Mouse (Mus musculus): Measurements from ENCODE around the gene Tnni3k. TPM values are rescaled to one million over a fixed set of nuclear protein-coding genes. Genes with fewer than 3 reads are reported as not detected.

The Tnni3k gene
- polyA plus RNA-seq, 1 experiment from 2014 or later, result not detected

GRCm38 (mm10) chr3:154793571-154793970 lies 261.6 kb downstream of the Tnni3k start:
- H3K4me3 ChIP-seq (ENCODE audit: low read depth, low read length), result no peak overlapping the region
- ATAC-seq (replicated peaks; ENCODE audit: low FRiP score, low TSS enrichment, low read depth) (no peak), DNase-seq (ENCODE audit: low spot score) (no peak)
- WGBS, result 91% methylated on average over 4 of the region's 4 CpGs
- no peaks in the 10 kb centered on the region for H3K4me1 ChIP-seq (replicated peaks; ENCODE audit: control insufficient read depth, insufficient read depth, low read length)
- no peaks in the 10 kb centered on the region for H3K36me3 ChIP-seq (ENCODE audit: control insufficient read depth, insufficient read depth, low read length)
- H3K9me3 ChIP-seq (ENCODE audit: control insufficient read depth, low read length), result no peaks in the 10 kb centered on the region
- no peaks in the 10 kb centered on the region for H3K27me3 ChIP-seq (replicated peaks; ENCODE audit: control insufficient read depth, insufficient read depth, low read length)
- H3K9ac ChIP-seq (ENCODE audit: low read length), result no peak overlapping the region
- H3K27ac ChIP-seq (ENCODE audit: low read depth), result no peak overlapping the region
- no peak overlapping the region for H3K4me2 ChIP-seq (ENCODE audit: low read length)

GRCm38 (mm10) chr3:154787611-154788010 lies 267.6 kb downstream of the Tnni3k start:
- no peak overlapping the region for H3K9ac ChIP-seq (ENCODE audit: low read length)
- H3K4me1 ChIP-seq (replicated peaks; ENCODE audit: control insufficient read depth, insufficient read depth, low read length), result no peaks in the 10 kb centered on the region
- WGBS, result 78% methylated on average over 3 of the region's 3 CpGs
- no peaks in the 10 kb centered on the region for H3K9me3 ChIP-seq (ENCODE audit: control insufficient read depth, low read length)
- no peak overlapping the region for H3K4me2 ChIP-seq (ENCODE audit: low read length)
- H3K36me3 ChIP-seq (ENCODE audit: control insufficient read depth, insufficient read depth, low read length), result no peaks in the 10 kb centered on the region
- H3K27ac ChIP-seq (ENCODE audit: low read depth), result no peak overlapping the region
- H3K27me3 ChIP-seq (replicated peaks; ENCODE audit: control insufficient read depth, insufficient read depth, low read length), result no peaks in the 10 kb centered on the region
- DNase-seq (ENCODE audit: low spot score), result peak; percentile 35
- H3K4me3 ChIP-seq (ENCODE audit: low read depth, low read length), result no peak overlapping the region
- ATAC-seq (replicated peaks; ENCODE audit: low FRiP score, low TSS enrichment, low read depth), result no peak

- Histone ChIP-seq H3K27ac (ENCODE audit: low read depth) (no peak overlapping the region), H3K4me3 (ENCODE audit: low read depth, low read length) (no peak overlapping the region), H3K9ac (ENCODE audit: low read length) (no peak overlapping the region), H3K4me1 (replicated peaks; ENCODE audit: control insufficient read depth, insufficient read depth, low read length) (no peaks in the 10 kb centered on the region), H3K4me2 (ENCODE audit: low read length) (no peak overlapping the region), H3K9me3 (ENCODE audit: control insufficient read depth, low read length) (no peaks in the 10 kb centered on the region), H3K36me3 (ENCODE audit: control insufficient read depth, insufficient read depth, low read length) (no peaks in the 10 kb centered on the region), H3K27me3 (replicated peaks; ENCODE audit: control insufficient read depth, insufficient read depth, low read length) (no peaks in the 10 kb centered on the region)
- no peak for DNase-seq (ENCODE audit: low spot score)
- ATAC-seq (replicated peaks; ENCODE audit: low FRiP score, low TSS enrichment, low read depth), result no peak
- 89% methylated on average over 9 of the region's 9 CpGs for WGBS
Observed at GRCm38 (mm10) chr3:154786354-154786753, 268.9 kb downstream of the Tnni3k start.

- H3K4me2 ChIP-seq (ENCODE audit: low read length), result no peak overlapping the region
- H3K9ac ChIP-seq (ENCODE audit: low read length), result no peak overlapping the region
- H3K9me3 ChIP-seq (ENCODE audit: control insufficient read depth, low read length), result no peaks in the 10 kb centered on the region
- no peak overlapping the region for H3K4me3 ChIP-seq (ENCODE audit: low read depth, low read length)
- DNase-seq (ENCODE audit: low spot score) (no peak), ATAC-seq (replicated peaks; ENCODE audit: low FRiP score, low TSS enrichment, low read depth) (no peak)
- WGBS, result 67% methylated on average over 6 of the region's 6 CpGs
- no peaks in the 10 kb centered on the region for H3K4me1 ChIP-seq (replicated peaks; ENCODE audit: control insufficient read depth, insufficient read depth, low read length)
- no peak overlapping the region for H3K27ac ChIP-seq (ENCODE audit: low read depth)
- no peaks in the 10 kb centered on the region for H3K27me3 ChIP-seq (replicated peaks; ENCODE audit: control insufficient read depth, insufficient read depth, low read length)
- H3K36me3 ChIP-seq (ENCODE audit: control insufficient read depth, insufficient read depth, low read length), result no peaks in the 10 kb centered on the region
Observed at GRCm38 (mm10) chr3:154778836-154779595, 276.2 kb downstream of the Tnni3k start.

GRCm38 (mm10) chr3:154771651-154772050 lies 283.6 kb downstream of the Tnni3k start:
- 90% methylated on average over 2 of the region's 2 CpGs for WGBS
- H3K9ac ChIP-seq (ENCODE audit: low read length), result no peak overlapping the region
- H3K27ac ChIP-seq (ENCODE audit: low read depth), result no peak overlapping the region
- H3K9me3 ChIP-seq (ENCODE audit: control insufficient read depth, low read length), result no peaks in the 10 kb centered on the region
- no peaks in the 10 kb centered on the region for H3K36me3 ChIP-seq (ENCODE audit: control insufficient read depth, insufficient read depth, low read length)
- H3K27me3 ChIP-seq (replicated peaks; ENCODE audit: control insufficient read depth, insufficient read depth, low read length), result no peaks in the 10 kb centered on the region
- ATAC-seq (replicated peaks; ENCODE audit: low FRiP score, low TSS enrichment, low read depth), result no peak
- no peak for DNase-seq (ENCODE audit: low spot score)
- no peaks in the 10 kb centered on the region for H3K4me1 ChIP-seq (replicated peaks; ENCODE audit: control insufficient read depth, insufficient read depth, low read length)
- no peak overlapping the region for H3K4me3 ChIP-seq (ENCODE audit: low read depth, low read length)
- H3K4me2 ChIP-seq (ENCODE audit: low read length), result no peak overlapping the region

DNA sequence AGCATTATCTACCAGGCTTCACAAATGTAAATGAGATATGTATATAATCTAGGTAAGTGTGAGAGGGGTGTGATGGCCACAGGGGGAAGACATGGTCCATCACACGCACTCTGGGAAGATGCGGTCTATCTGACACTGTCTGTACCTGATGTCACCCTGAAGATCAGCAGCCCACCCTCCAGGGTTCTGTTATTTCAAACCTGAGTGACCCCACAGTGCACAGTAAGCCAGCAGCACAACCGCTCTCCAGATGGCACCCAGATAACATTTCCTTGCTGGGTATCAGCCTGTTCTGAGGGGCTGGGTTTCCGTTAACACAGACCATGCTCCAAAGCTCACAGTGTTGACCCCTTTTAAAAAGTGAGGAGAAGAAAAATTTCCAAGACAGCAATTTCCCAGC lies 288.9 kb downstream of the Tnni3k start:
- Histone ChIP-seq H3K9ac (ENCODE audit: low read length) (no peak overlapping the region), H3K4me2 (ENCODE audit: low read length) (no peak overlapping the region), H3K4me1 (replicated peaks; ENCODE audit: control insufficient read depth, insufficient read depth, low read length) (no peaks in the 10 kb centered on the region), H3K36me3 (ENCODE audit: control insufficient read depth, insufficient read depth, low read length) (no peaks in the 10 kb centered on the region), H3K27ac (ENCODE audit: low read depth) (no peak overlapping the region), H3K27me3 (replicated peaks; ENCODE audit: control insufficient read depth, insufficient read depth, low read length) (no peaks in the 10 kb centered on the region), H3K9me3 (ENCODE audit: control insufficient read depth, low read length) (no peaks in the 10 kb centered on the region), H3K4me3 (ENCODE audit: low read depth, low read length) (no peak overlapping the region)
- WGBS, result 78% methylated on average over 4 of the region's 4 CpGs
- no peak for ATAC-seq (replicated peaks; ENCODE audit: low FRiP score, low TSS enrichment, low read depth)
- peak; percentile 4 for DNase-seq (ENCODE audit: low spot score)

GRCm38 (mm10) chr3:154764115-154764514 lies 291.1 kb downstream of the Tnni3k start:
- Histone ChIP-seq H3K36me3 (ENCODE audit: control insufficient read depth, insufficient read depth, low read length) (no peaks in the 10 kb centered on the region), H3K9ac (ENCODE audit: low read length) (no peak overlapping the region), H3K4me2 (ENCODE audit: low read length) (no peak overlapping the region), H3K4me1 (replicated peaks; ENCODE audit: control insufficient read depth, insufficient read depth, low read length) (no peaks in the 10 kb centered on the region), H3K27ac (ENCODE audit: low read depth) (no peak overlapping the region), H3K27me3 (replicated peaks; ENCODE audit: control insufficient read depth, insufficient read depth, low read length) (no peaks in the 10 kb centered on the region), H3K4me3 (ENCODE audit: low read depth, low read length) (no peak overlapping the region), H3K9me3 (ENCODE audit: control insufficient read depth, low read length) (no peaks in the 10 kb centered on the region)
- peak; percentile 41 for DNase-seq (ENCODE audit: low spot score)
- WGBS, result 76% methylated on average over 7 of the region's 7 CpGs
- ATAC-seq (replicated peaks; ENCODE audit: low FRiP score, low TSS enrichment, low read depth), result no peak

- no peak overlapping the region for H3K27ac ChIP-seq (ENCODE audit: low read depth)
- no peaks in the 10 kb centered on the region for H3K9me3 ChIP-seq (ENCODE audit: control insufficient read depth, low read length)
- DNase-seq (ENCODE audit: low spot score) (peak; percentile 48), ATAC-seq (replicated peaks; ENCODE audit: low FRiP score, low TSS enrichment, low read depth) (no peak)
- no peaks in the 10 kb centered on the region for H3K36me3 ChIP-seq (ENCODE audit: control insufficient read depth, insufficient read depth, low read length)
- no peaks in the 10 kb centered on the region for H3K27me3 ChIP-seq (replicated peaks; ENCODE audit: control insufficient read depth, insufficient read depth, low read length)
- no peak overlapping the region for H3K9ac ChIP-seq (ENCODE audit: low read length)
- no peak overlapping the region for H3K4me3 ChIP-seq (ENCODE audit: low read depth, low read length)
- H3K4me1 ChIP-seq (replicated peaks; ENCODE audit: control insufficient read depth, insufficient read depth, low read length), result no peaks in the 10 kb centered on the region
- H3K4me2 ChIP-seq (ENCODE audit: low read length), result no peak overlapping the region
- 59% methylated on average over 9 of the region's 9 CpGs for WGBS
Observed at GRCm38 (mm10) chr3:154763374-154763773, 291.8 kb downstream of the Tnni3k start.

DNA sequence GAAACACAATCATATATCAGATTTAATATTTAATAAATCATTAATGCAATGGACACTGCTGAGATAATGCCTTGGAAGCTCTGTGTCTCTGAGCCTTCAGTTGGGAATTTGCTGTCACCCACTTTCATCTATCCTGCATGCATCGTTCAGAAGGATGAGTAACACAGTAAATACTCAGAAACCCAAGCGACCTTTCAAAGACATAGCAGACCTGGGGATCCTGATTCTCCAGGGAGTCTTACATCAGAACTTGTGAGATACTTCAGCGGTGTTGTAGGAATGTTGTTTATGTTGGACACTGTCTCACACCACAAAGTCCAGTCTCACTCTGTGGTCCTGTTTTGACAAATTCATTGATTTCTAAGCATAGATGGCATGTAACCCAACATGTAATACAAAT lies 294.1 kb downstream of the Tnni3k start:
- no peaks in the 10 kb centered on the region for H3K4me1 ChIP-seq (replicated peaks; ENCODE audit: control insufficient read depth, insufficient read depth, low read length)
- H3K9ac ChIP-seq (ENCODE audit: low read length), result no peak overlapping the region
- H3K27me3 ChIP-seq (replicated peaks; ENCODE audit: control insufficient read depth, insufficient read depth, low read length), result no peaks in the 10 kb centered on the region
- no peak overlapping the region for H3K4me2 ChIP-seq (ENCODE audit: low read length)
- DNase-seq (ENCODE audit: low spot score) (no peak), ATAC-seq (replicated peaks; ENCODE audit: low FRiP score, low TSS enrichment, low read depth) (no peak)
- no peak overlapping the region for H3K4me3 ChIP-seq (ENCODE audit: low read depth, low read length)
- 60% methylated on average over 3 of the region's 3 CpGs for WGBS
- no peak overlapping the region for H3K27ac ChIP-seq (ENCODE audit: low read depth)
- H3K36me3 ChIP-seq (ENCODE audit: control insufficient read depth, insufficient read depth, low read length), result no peaks in the 10 kb centered on the region
- H3K9me3 ChIP-seq (ENCODE audit: control insufficient read depth, low read length), result no peaks in the 10 kb centered on the region

Measured in intestine, embryonic 14.5 days (tissue).